Mouse (Mus musculus) ovary, postnatal 36 days (tissue): ENCODE measurements at regions not wholly inside any gene's neighbourhood (a gene's known extent, or its start where the extent isn't known, plus 50 kb on each side); places are given as distances from the start of the nearest gene placed in this dataset.

Experiments
- DNase-seq: peaks from one replicate; pipeline ENCODE4 v3.0.0; 2022; ENCODE audit warnings: low spot score, mixed read lengths

- no peak for DNase-seq
Measured at GRCm38 (mm10) chr1:189473071-189473470, 71.0 kb upstream of the Kcnk2 start.

GRCm38 (mm10) chr1:189458421-189458820, 56.3 kb upstream of the Kcnk2 start:
- DNase-seq, result no peak
